Mouse (Mus musculus) erythroid progenitor cell, adult 5-6 weeks (primary cell): ENCODE results near the gene Dcaf6. TPM values are rescaled to one million over a fixed set of nuclear protein-coding genes. Genes with fewer than 3 reads are reported as not detected.

Experiments used
- ATAC-seq: replicated peaks from 2 replicates; pipeline ENCODE4 v1.8.0; 2016; ENCODE audit warnings: moderate number of reproducible peaks, mild to moderate bottlenecking, moderate TSS enrichment, inconsistent platforms; ENCODE audit not compliant: poor library complexity, low FRiP score, severe bottlenecking
- total RNA-seq, 2 experiments: library from RNA; stranded (forward) in 1 of 2; stranded (reverse) in 1 of 2; fragments of 150-400 nt in 1 of 2; fragments of 186-747, 209-891 nt in 1 of 2; gene quantifications; 2 replicates each; pipeline versions ENCODE4 v1.2.3 to v1.2.4; 2015 to 2017; ENCODE audit warnings: low replicate concordance in 2 of 2

Dcaf6 gene
- total RNA-seq, 2 experiments from 2014 or later: 144 to 178 TPM

DNA sequence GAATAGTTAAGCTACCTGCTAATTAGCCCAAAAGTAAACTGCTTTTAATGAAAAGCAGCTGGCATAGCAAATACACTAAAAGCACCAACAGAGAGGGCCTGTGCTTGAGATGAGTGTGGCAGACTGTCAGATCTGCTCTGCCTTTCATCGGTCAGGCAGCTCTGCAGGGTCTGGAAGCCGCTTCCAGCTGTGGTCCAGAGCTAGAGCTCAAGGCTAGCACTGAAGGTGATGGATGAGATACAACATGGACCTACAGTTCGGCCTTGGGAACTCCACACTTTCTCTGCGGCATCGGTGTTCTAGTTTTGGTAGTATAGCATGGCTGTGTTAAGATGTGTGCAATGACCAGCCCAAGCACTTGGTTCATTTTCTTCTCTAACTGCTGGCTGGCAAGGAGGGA is 132.4 kb downstream of the Dcaf6 start:
- ATAC-seq: no peak

GRCm38 (mm10) chr1:165327370-165327769 is 132.9 kb downstream of the Dcaf6 start:
- no peak for ATAC-seq

- peak; percentile 70 for ATAC-seq
Observed at GRCm38 (mm10) chr1:165322934-165323333, 137.3 kb downstream of the Dcaf6 start.

DNA sequence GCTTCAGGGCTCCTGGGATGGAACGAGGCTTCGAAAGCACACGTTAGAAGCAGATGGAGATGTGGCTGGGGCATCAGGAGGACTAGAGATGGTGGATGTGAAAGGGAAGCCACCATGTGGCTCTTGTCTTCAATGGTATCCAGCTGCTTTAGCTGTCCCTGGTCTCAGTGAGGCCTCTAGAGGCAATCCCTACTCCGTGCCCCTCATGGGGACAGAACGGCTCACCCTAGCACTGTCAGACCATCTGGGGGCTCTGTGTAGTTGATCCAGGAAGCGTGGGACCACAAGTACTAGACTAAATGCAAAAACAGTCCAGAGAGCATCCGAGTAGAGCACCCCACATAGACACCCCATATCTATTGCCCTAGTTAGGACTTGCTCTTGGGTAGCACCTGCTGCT is 138.4 kb downstream of the Dcaf6 start:
- ATAC-seq: no peak

DNA sequence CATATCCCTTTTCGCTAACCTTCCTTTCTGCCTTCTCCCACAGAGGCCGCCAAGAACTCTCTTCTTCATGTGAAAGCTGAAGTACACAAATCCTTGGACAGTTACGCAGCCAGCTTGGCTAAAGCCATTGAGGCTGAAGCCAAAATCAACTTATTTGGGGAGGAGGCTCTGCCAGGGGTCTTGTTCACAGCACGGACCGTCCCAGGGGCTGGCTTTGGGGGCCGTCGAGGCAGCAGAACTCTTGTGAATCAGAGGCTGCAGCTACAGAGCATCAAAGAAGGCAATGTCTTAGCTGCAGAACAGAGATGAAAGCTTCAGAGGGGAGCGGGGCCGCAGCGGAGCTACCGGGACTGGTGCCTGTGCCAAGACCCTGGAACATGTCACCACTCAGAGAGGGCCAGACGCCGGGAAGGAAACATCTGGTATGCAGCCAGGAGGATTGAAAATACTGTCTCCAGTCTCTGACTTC is 138.8 kb downstream of the Dcaf6 start:
- ATAC-seq: no peak

DNA sequence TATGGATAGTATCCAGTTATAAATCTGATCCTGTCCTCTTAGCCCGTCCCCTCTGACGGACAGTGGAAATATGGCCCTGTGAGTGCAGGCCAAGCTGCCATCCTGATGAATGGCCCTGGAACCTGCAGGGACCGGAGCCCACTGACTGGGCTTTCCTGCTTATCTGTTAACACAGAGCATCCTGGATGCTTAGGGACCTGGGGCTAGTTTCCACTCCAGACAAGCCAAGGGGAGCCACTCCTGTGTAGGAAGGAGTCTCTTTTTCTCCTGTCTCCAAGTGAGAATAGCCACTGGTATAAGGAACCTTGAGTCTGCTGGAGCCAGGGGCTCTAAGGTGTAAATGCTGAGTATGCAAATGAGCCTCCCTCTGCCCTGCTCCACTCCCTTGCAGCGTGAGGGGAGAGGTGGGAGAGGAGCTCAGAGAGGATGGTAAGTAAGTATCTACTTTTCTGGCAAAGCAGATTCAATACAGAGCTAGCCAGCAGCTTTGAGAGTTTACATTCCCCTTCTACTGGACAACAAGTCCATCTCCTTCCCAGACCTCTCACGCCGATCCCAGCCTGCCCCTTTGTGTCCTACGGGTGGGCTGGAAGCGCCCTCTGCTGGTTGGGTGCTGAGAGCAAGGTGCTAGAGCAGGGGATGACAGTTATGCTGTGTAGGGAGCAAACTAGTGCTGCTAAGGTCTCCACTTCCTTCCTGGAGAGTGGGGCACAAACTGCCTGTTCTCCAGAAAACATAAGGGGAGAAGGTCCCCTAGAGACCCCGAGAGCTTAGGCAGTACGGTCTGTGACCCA is 139.9 kb downstream of the Dcaf6 start:
- peak; percentile 57; the same call in 1 of the 2 replicates for ATAC-seq

DNA sequence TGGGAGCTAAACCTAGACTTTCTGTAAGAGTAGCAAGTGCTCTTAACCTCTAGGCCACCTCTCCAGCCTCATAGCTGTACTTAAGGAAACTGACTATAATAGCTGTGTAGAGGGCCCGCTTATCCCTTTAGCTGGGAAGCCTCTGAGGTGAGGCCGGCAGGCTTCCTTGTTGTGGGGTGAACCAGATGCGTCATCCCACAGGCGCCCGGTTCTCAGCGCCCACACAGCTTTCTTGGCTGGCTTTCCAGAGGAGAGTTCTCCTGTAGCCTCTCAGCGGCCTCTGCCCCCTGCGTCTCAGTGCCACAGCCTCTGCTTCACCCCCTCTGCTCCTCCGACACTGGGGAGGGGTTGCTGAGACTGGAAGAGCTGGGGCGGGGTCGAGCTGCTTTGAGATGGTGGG is 143.9 kb downstream of the Dcaf6 start:
- ATAC-seq: no peak

GRCm38 (mm10) chr1:165308180-165308579 is 152.1 kb downstream of the Dcaf6 start:
- ATAC-seq: no peak

DNA sequence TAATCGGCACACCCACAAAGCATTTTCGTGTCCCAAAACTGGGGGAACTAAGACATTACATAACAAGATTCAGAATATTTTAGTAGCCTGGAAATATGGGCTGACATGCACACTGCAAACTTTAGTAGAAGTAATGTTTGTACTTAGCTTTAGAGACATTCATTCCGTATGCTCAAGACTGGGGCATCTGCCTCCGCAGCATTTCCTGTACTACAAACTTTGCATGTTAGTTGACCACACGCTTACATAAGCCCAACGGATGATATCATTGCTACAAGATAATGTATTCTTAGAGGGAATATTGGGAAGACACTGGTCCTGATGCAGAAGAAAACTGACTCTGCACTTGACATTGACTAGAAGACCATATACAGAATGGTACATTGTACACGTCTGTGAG is 155.9 kb downstream of the Dcaf6 start:
- no peak for ATAC-seq

GRCm38 (mm10) chr1:165303209-165303608 is 157.1 kb downstream of the Dcaf6 start:
- ATAC-seq: no peak

DNA sequence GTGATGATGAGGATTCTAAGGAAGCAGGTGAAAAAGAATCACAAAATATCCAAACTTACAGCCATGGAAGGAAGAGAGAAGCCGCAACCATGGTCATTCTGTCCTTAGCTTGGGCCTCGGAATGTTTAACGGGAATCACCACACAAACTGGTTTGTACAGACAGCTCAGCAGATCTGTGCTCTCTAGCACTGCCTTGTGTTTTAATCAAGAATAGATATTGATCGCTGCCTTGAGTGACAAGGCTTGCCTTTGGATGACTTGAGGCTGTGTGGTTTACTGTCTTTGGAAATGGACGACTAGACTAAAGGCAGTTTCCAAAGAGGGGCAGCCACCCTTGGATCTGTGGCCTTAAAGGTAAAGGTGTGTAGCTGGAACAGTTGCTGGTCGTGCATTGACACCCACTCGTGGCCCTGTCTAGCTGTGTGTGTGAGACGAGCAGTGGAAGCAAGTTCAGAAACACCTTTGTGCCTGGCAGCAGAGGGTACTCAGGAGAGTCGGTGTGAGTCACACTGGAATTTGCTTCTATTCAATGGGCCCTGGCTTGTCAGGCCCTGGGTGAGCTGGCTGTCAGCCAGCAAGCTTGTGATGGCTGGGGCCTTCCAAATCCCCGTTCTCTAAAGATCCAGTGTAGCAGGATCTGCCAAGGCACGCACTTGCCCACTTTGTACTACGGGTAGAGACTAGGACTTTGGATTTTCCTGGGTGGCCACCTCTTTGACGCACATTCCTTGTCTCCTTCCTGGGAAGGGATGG is 157.6 kb downstream of the Dcaf6 start:
- 0 out of 2 replicates have a peak, but pooled peaks have one; percentile 14 for ATAC-seq

- no peak for ATAC-seq
Observed at GRCm38 (mm10) chr1:165301567-165301966, 158.7 kb downstream of the Dcaf6 start.

DNA sequence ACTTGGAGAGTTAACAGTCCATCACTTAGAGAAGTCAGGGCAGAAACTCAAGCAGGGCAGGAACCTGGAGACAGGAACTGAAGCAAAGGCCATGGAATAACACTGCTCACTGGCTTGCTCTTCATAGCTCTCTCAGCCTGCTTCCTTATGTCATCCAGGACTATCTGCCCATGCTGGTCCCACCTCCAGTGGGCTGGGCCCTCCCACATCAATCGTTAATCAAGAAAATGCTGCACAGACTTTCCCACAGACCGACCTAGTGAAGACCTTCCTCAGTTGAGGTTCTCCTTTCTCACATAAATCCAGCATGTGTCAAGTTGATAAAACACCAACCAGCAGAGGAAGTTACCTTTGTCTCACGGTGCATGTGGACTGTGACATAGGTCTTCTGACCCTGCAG is 159.2 kb downstream of the Dcaf6 start:
- no peak for ATAC-seq

GRCm38 (mm10) chr1:165295489-165295888 is 164.8 kb downstream of the Dcaf6 start, which contains the start of gene Gpr161:
Gene Gpr161 (plus strand): TSS chr1:165295789.
- ATAC-seq: no peak

DNA sequence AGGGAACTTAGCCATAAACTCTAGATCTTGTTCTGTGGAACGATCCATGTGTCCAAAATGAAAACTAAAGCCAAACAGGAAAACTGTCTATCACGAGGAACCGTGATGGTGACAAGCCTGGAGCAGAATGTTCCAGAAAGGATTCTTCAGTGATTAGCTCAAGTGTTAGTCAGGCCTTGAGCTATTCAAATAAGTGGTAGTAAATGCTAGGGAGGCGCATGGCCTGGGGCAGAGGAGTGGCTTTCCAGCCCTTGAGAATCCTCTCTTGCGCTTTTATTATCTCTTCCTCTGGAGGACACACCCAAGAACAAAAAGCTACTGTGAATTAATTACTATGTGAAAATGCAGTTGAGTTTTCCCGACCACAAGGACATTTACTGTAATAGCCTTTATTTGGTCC is 168.7 kb downstream of the Dcaf6 start:
- ATAC-seq: no peak

DNA sequence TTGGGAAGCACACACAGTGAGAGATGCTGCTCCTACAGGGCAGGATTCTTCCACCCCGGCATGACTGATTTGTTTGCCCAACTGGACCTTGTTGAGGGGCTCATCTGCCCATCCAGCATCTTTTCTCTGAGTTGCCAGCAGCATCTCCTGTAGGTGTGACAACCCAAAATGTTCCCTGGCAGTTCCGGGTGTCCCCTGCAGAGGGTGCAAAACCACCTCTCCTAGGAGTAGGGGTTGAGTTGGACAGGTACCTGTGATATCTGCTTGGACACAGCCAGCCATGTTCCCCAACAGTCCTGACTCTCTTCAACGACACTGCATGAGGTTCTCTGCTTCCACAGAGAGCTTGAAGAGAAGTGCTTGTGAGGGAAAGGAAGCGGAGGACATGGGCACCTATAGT is 170.4 kb downstream of the Dcaf6 start:
- ATAC-seq: 0 out of 2 replicates have a peak, but pooled peaks have one; percentile 49

- no peak for ATAC-seq
Observed at GRCm38 (mm10) chr1:165288165-165288564, 172.1 kb downstream of the Dcaf6 start.

DNA sequence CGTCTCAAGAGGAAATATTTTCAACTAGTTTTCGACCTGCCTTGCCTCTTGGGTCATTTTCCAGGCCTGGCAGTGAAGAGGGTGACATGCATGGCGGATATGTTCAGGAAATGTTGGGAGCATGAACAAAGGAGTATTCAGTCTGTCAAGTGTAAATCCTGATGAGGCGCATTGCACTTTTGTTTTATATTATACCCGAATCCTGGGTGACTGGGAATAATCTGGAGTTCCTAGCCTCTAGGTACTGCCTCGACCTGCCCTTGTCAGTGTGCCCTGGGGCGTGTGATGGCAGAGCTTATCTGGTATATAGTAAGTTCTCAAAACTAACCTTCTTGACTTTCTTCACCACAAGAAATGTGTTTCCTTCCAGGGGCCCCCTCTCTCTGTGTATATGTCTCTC is 176.2 kb downstream of the Dcaf6 start:
- 0 out of 2 replicates have a peak, but pooled peaks have one; percentile 19 for ATAC-seq

DNA sequence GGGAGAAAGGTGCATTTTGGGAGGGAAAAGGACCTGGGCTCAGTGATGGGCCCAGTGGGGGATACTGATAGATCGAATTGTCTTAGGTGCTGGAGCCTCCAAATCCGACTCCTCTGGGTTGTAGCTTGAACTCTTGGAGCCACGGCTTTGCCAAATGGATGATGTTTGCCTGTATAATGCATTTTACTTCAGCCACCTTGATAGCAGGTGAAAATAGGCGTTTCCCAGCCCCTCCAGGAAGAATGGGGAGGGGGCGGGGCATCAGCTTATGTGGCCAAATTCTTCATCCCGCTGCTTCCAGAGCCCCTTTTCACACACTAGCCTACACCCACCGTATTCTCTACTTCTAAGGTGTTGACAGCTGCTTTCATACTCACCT is 177.3 kb downstream of the Dcaf6 start:
- no peak for ATAC-seq

GRCm38 (mm10) chr1:165282222-165282966 is 177.9 kb downstream of the Dcaf6 start:
- ATAC-seq: no peak
